Mouse (Mus musculus): ENCODE measurements around the gene Pitpnm1. TPM values are rescaled to one million over a fixed set of nuclear protein-coding genes. Genes with fewer than 3 reads are reported as not detected.

Pitpnm1 gene
- polyA plus RNA-seq (2011; ENCODE audit: insufficient read length, low read depth, missing spikeins) = 14.5 and 19.5 TPM in 2 replicates

GRCm38 (mm10) chr19:4099837-4100717 is at the start of gene Pitpnm1:
Gene Pitpnm1 (plus strand): TSS chr19:4099998.
- peak within 1 kb of the TSS; percentile 55 for H3K4me3 ChIP-seq (ENCODE audit: insufficient read depth, low read length)
- peak within 1 kb of the TSS; percentile 23 for H3K27ac ChIP-seq (ENCODE audit: insufficient read depth, low read length)
- TF ChIP-seq POLR2A (IDR thresholded peaks at IDR 0.05; ENCODE audit: low read depth, low read length) = no peak
- no peak for TF ChIP-seq CTCF (IDR thresholded peaks at IDR 0.05; ENCODE audit: borderline replicate concordance, insufficient read depth, low read length)
- peaks cover 5% of the 10 kb centered on the region; the same call in 1 of the 2 replicates for H3K4me1 ChIP-seq (ENCODE audit: control insufficient read depth, insufficient read depth, low read length)

- Histone ChIP-seq H3K4me1 (ENCODE audit: control insufficient read depth, insufficient read depth, low read length) (0 out of 2 replicates have a peak, but pooled peaks cover 2% of the 10 kb centered on the region), H3K4me3 (ENCODE audit: insufficient read depth, low read length) (no peak overlapping the region), H3K27ac (ENCODE audit: insufficient read depth, low read length) (no peak overlapping the region)
- TF ChIP-seq POLR2A (IDR thresholded peaks at IDR 0.05; ENCODE audit: low read depth, low read length) = no peak
- TF ChIP-seq CTCF (IDR thresholded peaks at IDR 0.05; ENCODE audit: borderline replicate concordance, insufficient read depth, low read length) = no peak
Observed at GRCm38 (mm10) chr19:4051016-4051415, 48.8 kb upstream of the Pitpnm1 start.

GRCm38 (mm10) chr19:4051741-4052515 is 47.9 kb upstream of the Pitpnm1 start:
- H3K4me1 ChIP-seq (ENCODE audit: control insufficient read depth, insufficient read depth, low read length) = 0 out of 2 replicates have a peak, but pooled peaks cover 2% of the 10 kb centered on the region
- no peak overlapping the region for H3K4me3 ChIP-seq (ENCODE audit: insufficient read depth, low read length)
- no peak for TF ChIP-seq POLR2A (IDR thresholded peaks at IDR 0.05; ENCODE audit: low read depth, low read length)
- peak; percentile 45; the same call in 1 of the 2 replicates for TF ChIP-seq CTCF (IDR thresholded peaks at IDR 0.05; ENCODE audit: borderline replicate concordance, insufficient read depth, low read length)
- no peak overlapping the region for H3K27ac ChIP-seq (ENCODE audit: insufficient read depth, low read length)

- H3K27ac ChIP-seq (ENCODE audit: insufficient read depth, low read length) = no peak overlapping the region
- 0 out of 2 replicates have a peak, but pooled peaks cover 2% of the 10 kb centered on the region for H3K4me1 ChIP-seq (ENCODE audit: control insufficient read depth, insufficient read depth, low read length)
- TF ChIP-seq CTCF (IDR thresholded peaks at IDR 0.05; ENCODE audit: borderline replicate concordance, insufficient read depth, low read length) = no peak
- no peak for TF ChIP-seq POLR2A (IDR thresholded peaks at IDR 0.05; ENCODE audit: low read depth, low read length)
- no peak overlapping the region for H3K4me3 ChIP-seq (ENCODE audit: insufficient read depth, low read length)
Observed at GRCm38 (mm10) chr19:4052516-4053030, 47.2 kb upstream of the Pitpnm1 start.

GRCm38 (mm10) chr19:4054613-4055012 is 45.2 kb upstream of the Pitpnm1 start:
- Histone ChIP-seq H3K4me1 (ENCODE audit: control insufficient read depth, insufficient read depth, low read length) (0 out of 2 replicates have a peak, but pooled peaks cover 2% of the 10 kb centered on the region), H3K27ac (ENCODE audit: insufficient read depth, low read length) (no peak overlapping the region), H3K4me3 (ENCODE audit: insufficient read depth, low read length) (no peak overlapping the region)
- no peak for TF ChIP-seq POLR2A (IDR thresholded peaks at IDR 0.05; ENCODE audit: low read depth, low read length)

GRCm38 (mm10) chr19:4055216-4055946 is 44.4 kb upstream of the Pitpnm1 start:
- no peak overlapping the region for H3K27ac ChIP-seq (ENCODE audit: insufficient read depth, low read length)
- H3K4me1 ChIP-seq (ENCODE audit: control insufficient read depth, insufficient read depth, low read length) = 0 out of 2 replicates have a peak, but pooled peaks cover 2% of the 10 kb centered on the region
- no peak overlapping the region for H3K4me3 ChIP-seq (ENCODE audit: insufficient read depth, low read length)
- TF ChIP-seq POLR2A (IDR thresholded peaks at IDR 0.05; ENCODE audit: low read depth, low read length) (no peak), CTCF (IDR thresholded peaks at IDR 0.05; ENCODE audit: borderline replicate concordance, insufficient read depth, low read length) (no peak)

- no peak for TF ChIP-seq CTCF (IDR thresholded peaks at IDR 0.05; ENCODE audit: borderline replicate concordance, insufficient read depth, low read length)
- no peak for TF ChIP-seq POLR2A (IDR thresholded peaks at IDR 0.05; ENCODE audit: low read depth, low read length)
- Histone ChIP-seq H3K4me1 (ENCODE audit: control insufficient read depth, insufficient read depth, low read length) (0 out of 2 replicates have a peak, but pooled peaks cover 2% of the 10 kb centered on the region), H3K27ac (ENCODE audit: insufficient read depth, low read length) (no peak overlapping the region), H3K4me3 (ENCODE audit: insufficient read depth, low read length) (no peak overlapping the region)
Observed at GRCm38 (mm10) chr19:4055947-4056693, 43.7 kb upstream of the Pitpnm1 start.

GRCm38 (mm10) chr19:4056727-4057126 is 43.1 kb upstream of the Pitpnm1 start:
- no peak for TF ChIP-seq POLR2A (IDR thresholded peaks at IDR 0.05; ENCODE audit: low read depth, low read length)
- TF ChIP-seq CTCF (IDR thresholded peaks at IDR 0.05; ENCODE audit: borderline replicate concordance, insufficient read depth, low read length) = no peak
- Histone ChIP-seq H3K27ac (ENCODE audit: insufficient read depth, low read length) (no peak overlapping the region), H3K4me1 (ENCODE audit: control insufficient read depth, insufficient read depth, low read length) (0 out of 2 replicates have a peak, but pooled peaks cover 2% of the 10 kb centered on the region), H3K4me3 (ENCODE audit: insufficient read depth, low read length) (no peak overlapping the region)
